Comparison of ENCODE assay signal across 32 mouse cellular contexts in the genomic region with DNA sequence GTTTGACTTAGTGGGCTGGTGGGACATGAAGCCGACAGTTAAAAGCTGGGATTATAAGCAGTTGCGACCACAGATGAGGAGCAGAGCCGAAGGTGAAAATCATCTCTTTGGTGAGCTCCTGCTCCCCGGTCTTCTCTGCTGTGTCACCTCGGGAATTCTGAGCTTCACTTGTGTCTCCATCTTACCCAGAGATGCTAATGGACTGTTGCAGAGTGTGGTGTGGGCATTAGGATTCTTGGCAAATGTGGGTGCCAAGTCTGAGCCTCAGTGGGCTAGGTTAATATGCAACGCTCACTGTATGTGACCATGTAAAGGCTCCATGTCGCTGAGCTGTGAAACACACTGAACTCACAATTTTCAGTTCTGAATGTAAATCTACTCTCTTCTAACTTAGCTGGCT.
"Had no signal": no experiment of that assay in that cellular context is flagged by ENCODE, and none has a peak within 500 bp of the region (broad histone marks: within the 10 kb centered on the region; RNA-seq: fewer than 3 reads in every experiment).

No protein-coding gene starts in this region.

- H3K4me2 ChIP-seq: limb, embryonic 12.5 days; limb, embryonic 13.5 days; limb, embryonic 15.5 days; liver, embryonic 11.5 days; liver, embryonic 12.5 days; liver, embryonic 13.5 days; liver, embryonic 15.5 days; lung, embryonic 14.5 days; lung, embryonic 15.5 days; midbrain, embryonic 11.5 days; midbrain, embryonic 12.5 days; midbrain, embryonic 13.5 days; midbrain, embryonic 15.5 days; neural tube, embryonic 12.5 days had no signal

- H3K4me1 ChIP-seq: limb, embryonic 12.5 days; limb, embryonic 13.5 days; limb, embryonic 15.5 days; liver, embryonic 12.5 days; liver, embryonic 13.5 days; liver, embryonic 15.5 days; lung, embryonic 15.5 days; midbrain, embryonic 10.5 days; midbrain, embryonic 12.5 days; midbrain, embryonic 13.5 days; neural tube, embryonic 12.5 days had no signal

- H3K36me3 ChIP-seq: limb, embryonic 10.5 days; limb, embryonic 12.5 days; limb, embryonic 13.5 days; limb, embryonic 15.5 days; liver, embryonic 12.5 days; liver, embryonic 13.5 days; liver, embryonic 15.5 days; lung, embryonic 15.5 days; midbrain, embryonic 10.5 days; midbrain, embryonic 12.5 days; midbrain, embryonic 13.5 days; midbrain, embryonic 15.5 days; neural tube, embryonic 12.5 days had no signal

- DNase-seq: left cerebral cortex, postnatal 4 days; liver; liver, embryonic 13.5 days; liver, postnatal 0 days; lung, adult 18-20 months; lung, adult 2 months; lung, embryonic 14.5 days; lung, postnatal 10 days; lung, postnatal 14 days; lung, postnatal 36 days; lung, postnatal 4 days; midbrain, embryonic 14.5 days had no signal

- H3K4me3 ChIP-seq: limb, embryonic 10.5 days; limb, embryonic 12.5 days; limb, embryonic 13.5 days; limb, embryonic 15.5 days; liver, embryonic 12.5 days; liver, embryonic 13.5 days; liver, embryonic 15.5 days; lung, embryonic 15.5 days; megakaryocyte, embryonic 14.5 days; midbrain, embryonic 10.5 days; midbrain, embryonic 12.5 days; midbrain, embryonic 13.5 days; midbrain, embryonic 15.5 days; myocyte; neural tube, embryonic 12.5 days had no signal

- ATAC-seq: liver, embryonic 12.5 days; liver, postnatal 0 days; lung, postnatal 0 days; midbrain, embryonic 13.5 days; midbrain, embryonic 15.5 days; midbrain, embryonic 16.5 days had no signal

- H3K9me3 ChIP-seq: limb, embryonic 10.5 days; limb, embryonic 12.5 days; limb, embryonic 13.5 days; limb, embryonic 15.5 days; liver, embryonic 12.5 days; liver, embryonic 13.5 days; liver, embryonic 15.5 days; lung, embryonic 15.5 days; megakaryocyte, embryonic 14.5 days; midbrain, embryonic 10.5 days; midbrain, embryonic 12.5 days; midbrain, embryonic 13.5 days; midbrain, embryonic 15.5 days; neural tube, embryonic 12.5 days had no signal

- H3K9ac ChIP-seq: limb, embryonic 12.5 days; limb, embryonic 13.5 days; limb, embryonic 15.5 days; liver, embryonic 12.5 days; liver, embryonic 13.5 days; liver, embryonic 14.5 days; liver, embryonic 15.5 days; liver, postnatal 0 days; lung, embryonic 14.5 days; lung, embryonic 15.5 days; midbrain, embryonic 12.5 days; midbrain, embryonic 13.5 days; midbrain, embryonic 15.5 days; neural tube, embryonic 12.5 days had no signal

- H3K27me3 ChIP-seq: limb, embryonic 12.5 days; limb, embryonic 15.5 days; liver, embryonic 12.5 days; liver, embryonic 13.5 days; liver, embryonic 15.5 days; lung, embryonic 15.5 days; megakaryocyte, embryonic 14.5 days; midbrain, embryonic 12.5 days; midbrain, embryonic 15.5 days; neural tube, embryonic 12.5 days had no signal

- H3K27ac ChIP-seq: limb, embryonic 10.5 days; limb, embryonic 12.5 days; limb, embryonic 13.5 days; limb, embryonic 15.5 days; liver, embryonic 12.5 days; liver, embryonic 13.5 days; liver, embryonic 14.5 days; liver, embryonic 15.5 days; lung, embryonic 15.5 days; macrophage; midbrain, embryonic 10.5 days; midbrain, embryonic 12.5 days; midbrain, embryonic 13.5 days; midbrain, embryonic 15.5 days; neural tube, embryonic 12.5 days had no signal
